ENCODE assay signal across 9 mouse cellular contexts in genomic region chr8:34447880-34448830, GRCm38 (mm10).
DNase-seq lines count a peak whose midpoint lies in the region; ATAC-seq and TF ChIP-seq lines count a peak whose summit lies in the region.
"Had no signal": no experiment of that assay in that cellular context is flagged by ENCODE, and none has a peak within 500 bp of the region (broad histone marks: within the 10 kb centered on the region; RNA-seq: fewer than 3 reads in every experiment).

No protein-coding gene starts in this region.

- no peaks in the 10 kb centered on the region for H3K36me3 ChIP-seq in limb, embryonic 11.5 days (ENCODE audit: control insufficient read depth, insufficient read depth, low read length)
- H3K36me3 ChIP-seq in limb, embryonic 10.5 days: no peaks in the 10 kb centered on the region
- 0 out of 2 replicates have a peak, but pooled peaks cover 3% of the 10 kb centered on the region for H3K36me3 ChIP-seq in embryonic facial prominence, embryonic 10.5 days (replicated peaks)
- no peaks in the 10 kb centered on the region for H3K36me3 ChIP-seq in intestine, postnatal 0 days (ENCODE audit: control insufficient read depth, insufficient read depth)
- H3K36me3 ChIP-seq: liver, embryonic 15.5 days had no signal

- H3K9me3 ChIP-seq in limb, embryonic 11.5 days (ENCODE audit: control insufficient read depth, low read length): no peaks in the 10 kb centered on the region
- no peaks in the 10 kb centered on the region for H3K9me3 ChIP-seq in limb, embryonic 10.5 days (replicated peaks)
- H3K9me3 ChIP-seq in embryonic facial prominence, embryonic 10.5 days: peaks cover 4% of the 10 kb centered on the region; the same call in 1 of the 2 replicates
- H3K9me3 ChIP-seq in intestine, postnatal 0 days (ENCODE audit: control insufficient read depth): no peaks in the 10 kb centered on the region
- H3K9me3 ChIP-seq: liver, embryonic 15.5 days had no signal

- ATAC-seq in limb, embryonic 11.5 days (ENCODE audit: insufficient number of reproducible peaks, low FRiP score, low TSS enrichment, low read depth): no peak
- no peak for ATAC-seq in intestine, postnatal 0 days

- H3K4me2 ChIP-seq in limb, embryonic 11.5 days (ENCODE audit: low read depth, severe bottlenecking): no peak overlapping the region
- peak overlapping the region; percentile 35 for H3K4me2 ChIP-seq in intestine, postnatal 0 days (replicated peaks; ENCODE audit: low read depth)
- H3K4me2 ChIP-seq: liver, embryonic 15.5 days had no signal

- no peaks in the 10 kb centered on the region for H3K27me3 ChIP-seq in limb, embryonic 11.5 days (ENCODE audit: control insufficient read depth, insufficient read depth, low read length)
- H3K27me3 ChIP-seq in limb, embryonic 10.5 days (ENCODE audit: low read depth, poor library complexity, severe bottlenecking): no peaks in the 10 kb centered on the region; the same call in 1 of the 2 replicates
- H3K27me3 ChIP-seq in embryonic facial prominence, embryonic 10.5 days (replicated peaks; ENCODE audit: low read depth, poor library complexity, severe bottlenecking): no peaks in the 10 kb centered on the region
- no peaks in the 10 kb centered on the region for H3K27me3 ChIP-seq in intestine, postnatal 0 days (replicated peaks; ENCODE audit: control insufficient read depth, insufficient read depth, low read length)
- H3K27me3 ChIP-seq: liver, embryonic 15.5 days had no signal

- WGBS in limb, embryonic 11.5 days: 47% methylated on average over 18 of the region's 18 CpGs
- 56% methylated on average over 18 of the region's 18 CpGs for WGBS in limb, embryonic 10.5 days
- WGBS in embryonic facial prominence, embryonic 10.5 days: 39% methylated on average over 18 of the region's 18 CpGs
- 48% methylated on average over 18 of the region's 18 CpGs for WGBS in intestine, postnatal 0 days

- H3K9ac ChIP-seq in limb, embryonic 11.5 days (ENCODE audit: low read length): no peak overlapping the region
- H3K9ac ChIP-seq in intestine, postnatal 0 days (ENCODE audit: low read depth, low read length): no peak overlapping the region
- H3K9ac ChIP-seq: liver, embryonic 15.5 days had no signal

- peak; percentile 25 for DNase-seq in limb, embryonic 11.5 days (ENCODE audit: low spot score)
- DNase-seq in limb, embryonic 10.5 days (ENCODE audit: low spot score): no peak
- DNase-seq in embryonic facial prominence, embryonic 10.5 days (ENCODE audit: low spot score): peak; percentile 38
- DNase-seq in heart, adult 18-20 months: peak; percentile 29 to 61
- no peak for DNase-seq in gastrocnemius, postnatal 10 days
- no peak for DNase-seq in layer of hippocampus, adult 9-11 months
- no peak for DNase-seq in thymus, postnatal 25 days

- TF ChIP-seq CTCF in intestine, postnatal 0 days (IDR thresholded peaks at IDR 0.05; ENCODE audit: low read depth): no peak

- H3K27ac ChIP-seq in limb, embryonic 11.5 days (replicated peaks; ENCODE audit: low read depth, low read length): no peak overlapping the region
- no peak overlapping the region for H3K27ac ChIP-seq in limb, embryonic 10.5 days
- H3K27ac ChIP-seq in embryonic facial prominence, embryonic 10.5 days (replicated peaks): peak overlapping the region; percentile 59
- no peak overlapping the region; the same call in 1 of the 2 replicates for H3K27ac ChIP-seq in intestine, postnatal 0 days (ENCODE audit: low read depth, low read length)
- H3K27ac ChIP-seq: liver, embryonic 15.5 days had no signal

- no peak overlapping the region for H3K4me3 ChIP-seq in limb, embryonic 11.5 days (ENCODE audit: low read depth, low read length)
- H3K4me3 ChIP-seq in limb, embryonic 10.5 days: no peak overlapping the region
- no peak overlapping the region for H3K4me3 ChIP-seq in embryonic facial prominence, embryonic 10.5 days
- no peak overlapping the region for H3K4me3 ChIP-seq in intestine, postnatal 0 days (ENCODE audit: low read depth, low read length)
- H3K4me3 ChIP-seq: liver, embryonic 15.5 days had no signal

- peaks cover 4% of the 10 kb centered on the region; the same call in 1 of the 2 replicates for H3K4me1 ChIP-seq in limb, embryonic 11.5 days (ENCODE audit: control insufficient read depth, insufficient read depth, low read length)
- peaks cover 24% of the 10 kb centered on the region for H3K4me1 ChIP-seq in limb, embryonic 10.5 days
- H3K4me1 ChIP-seq in embryonic facial prominence, embryonic 10.5 days: peaks cover 51% of the 10 kb centered on the region
- no peaks in the 10 kb centered on the region for H3K4me1 ChIP-seq in intestine, postnatal 0 days (replicated peaks; ENCODE audit: control insufficient read depth, insufficient read depth, low read length)
- H3K4me1 ChIP-seq: liver, embryonic 15.5 days had no signal

Comparison
In these comparisons a context has a peak if more than half of its experiments do, and no peak if none do; other contexts are left out.
1. DNase-seq: peak in limb, embryonic 11.5 days (single experiment), embryonic facial prominence, embryonic 10.5 days (single experiment) and heart, adult 18-20 months (2 of 2); none in limb, embryonic 10.5 days (single experiment), gastrocnemius, postnatal 10 days (single experiment), layer of hippocampus, adult 9-11 months (single experiment) and thymus, postnatal 25 days (single experiment).